Mouse (Mus musculus) gastrocnemius, postnatal 10 days (tissue): ENCODE results near the gene Thy1. TPM values are rescaled to one million over a fixed set of nuclear protein-coding genes. Genes with fewer than 3 reads are reported as not detected.

ENCODE experiments used
- DNase-seq: peaks from one replicate; pipeline ENCODE4 v3.0.0; 2021; ENCODE audit warnings: mixed read lengths
- total RNA-seq, 2 experiments: library from RNA; stranded (reverse); gene quantifications; 2 replicates each; pipeline ENCODE4 v1.2.3; 2021

The Thy1 gene
- total RNA-seq, 2 experiments from 2014 or later = 42.5 to 44.6 TPM

DNA sequence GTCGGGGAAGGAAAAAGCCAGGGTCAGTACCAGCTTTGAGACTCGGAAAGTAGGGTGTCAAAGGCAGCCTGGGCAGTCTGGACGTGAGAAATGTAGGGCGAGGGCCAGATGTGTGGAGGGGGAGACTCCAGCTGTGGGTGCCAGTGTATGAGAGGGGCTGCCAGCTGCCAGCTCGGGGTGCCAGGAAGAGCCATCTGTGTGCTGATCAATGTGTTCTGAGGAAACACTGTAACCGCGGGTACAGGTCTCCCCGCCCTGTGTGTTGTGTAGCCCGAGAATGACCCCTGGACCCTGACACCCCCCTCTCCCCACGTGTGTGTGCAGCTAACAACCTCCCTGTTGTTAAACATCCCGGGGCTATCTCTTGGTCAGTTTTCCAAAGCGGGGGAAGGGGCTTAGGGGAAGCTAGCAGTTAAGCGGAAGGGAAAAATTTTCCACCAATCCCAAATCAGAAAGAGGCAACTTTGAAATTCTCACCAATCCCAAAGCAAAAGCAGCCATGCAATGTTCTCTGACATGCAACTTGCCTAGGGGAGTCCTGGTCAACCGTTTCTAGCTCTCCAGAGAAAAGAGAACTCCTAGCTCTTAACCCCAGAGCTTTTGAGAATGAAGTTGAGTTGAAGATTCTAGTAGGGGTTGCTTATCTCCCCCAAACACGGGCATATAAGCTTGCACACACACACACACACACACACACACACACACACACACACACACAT lies 24.2 kb downstream of the Thy1 start:
- no peak for DNase-seq

DNA sequence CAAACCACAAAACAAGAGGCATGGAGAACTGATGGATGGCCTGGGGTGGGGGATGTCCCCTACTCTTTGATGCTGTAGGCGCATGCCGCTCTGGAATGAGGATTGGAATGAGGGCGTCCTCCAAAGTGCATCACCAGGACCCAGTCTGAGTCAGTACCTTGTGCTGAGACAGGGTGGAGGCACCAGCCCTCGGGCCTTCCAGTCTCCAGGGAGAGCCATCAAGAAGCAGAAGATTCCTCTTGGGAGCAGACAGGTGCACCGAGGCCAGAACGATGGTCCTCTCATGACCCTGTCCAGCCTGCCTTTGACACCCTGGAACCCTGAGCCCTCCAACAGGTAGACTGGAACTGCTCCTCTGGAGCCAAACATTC lies 24.8 kb downstream of the Thy1 start:
- no peak for DNase-seq

- DNase-seq = no peak
Observed at GRCm38 (mm10) chr9:44069252-44069651, 26.1 kb downstream of the Thy1 start.

DNA sequence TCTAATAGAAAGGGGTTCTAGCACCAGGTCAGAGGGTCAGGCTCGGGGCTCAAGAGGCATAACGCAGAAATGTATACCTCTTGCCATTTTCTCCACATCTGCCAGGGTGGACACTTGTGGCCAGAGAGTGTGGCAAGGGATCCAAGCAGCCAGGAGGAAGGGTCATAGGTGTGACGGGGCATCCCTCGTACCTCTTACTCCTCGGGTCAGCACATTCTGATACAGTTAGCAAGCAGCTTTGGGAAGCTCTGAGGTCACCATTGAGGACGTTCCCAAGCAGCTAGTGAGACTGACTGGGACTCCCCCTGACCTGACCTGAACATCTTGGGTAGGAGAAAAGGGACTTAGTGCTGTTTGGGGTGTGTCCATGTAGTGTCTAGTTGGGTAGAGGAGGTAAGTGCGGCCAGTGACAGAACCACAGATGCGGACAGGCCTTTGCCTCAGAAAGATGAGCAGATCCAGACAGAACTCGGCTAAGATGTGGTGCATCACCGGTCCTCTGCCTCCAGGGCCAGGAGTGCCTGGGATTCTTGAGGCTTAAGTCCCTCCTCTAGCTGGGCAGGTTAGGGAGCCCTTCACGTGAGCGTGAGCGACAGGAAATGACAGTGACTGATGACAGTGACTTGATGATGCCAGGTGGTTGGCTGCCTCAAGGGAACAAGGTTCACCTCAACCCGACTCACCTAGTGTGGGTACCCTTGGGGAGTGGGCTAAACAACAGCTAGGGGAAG lies 27.1 kb downstream of the Thy1 start:
- DNase-seq = no peak

DNA sequence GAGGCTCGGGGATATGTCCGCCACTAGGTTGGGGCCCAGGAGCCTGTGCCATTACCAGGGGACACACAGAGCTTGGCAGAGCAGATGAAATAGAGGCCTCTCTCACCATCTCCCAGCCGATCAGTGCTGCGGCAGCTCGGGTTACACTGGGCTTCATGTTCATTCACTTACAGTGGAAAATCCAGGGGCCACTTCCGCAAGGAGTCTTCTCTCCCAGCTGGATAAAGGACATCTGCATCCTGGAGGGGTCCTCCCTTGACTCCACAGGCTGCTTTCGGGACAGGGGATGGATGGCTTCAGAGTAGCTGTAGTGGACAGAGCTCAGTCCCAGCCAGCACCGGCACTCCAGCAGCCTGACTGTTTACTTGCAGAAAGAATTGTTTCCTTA lies 27.7 kb downstream of the Thy1 start:
- DNase-seq = no peak

- no peak for DNase-seq
Observed at GRCm38 (mm10) chr9:44071914-44072598, 28.9 kb downstream of the Thy1 start.

DNA sequence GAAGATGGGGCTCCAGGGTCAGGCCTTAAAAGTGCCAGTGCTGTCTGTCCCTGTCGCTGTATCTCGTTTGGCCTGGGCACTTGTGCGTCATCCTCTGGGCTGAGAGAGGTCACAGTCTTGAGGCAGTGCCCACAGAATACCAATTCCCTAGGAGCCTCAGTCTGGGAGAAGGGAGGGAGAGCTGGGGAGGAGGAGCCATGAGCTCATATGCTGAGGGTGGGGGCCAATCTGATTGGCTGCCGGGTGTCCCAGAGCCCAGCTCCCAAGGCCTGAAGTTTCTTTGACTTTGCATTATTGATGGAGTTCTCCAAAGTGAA lies 29.4 kb downstream of the Thy1 start:
- DNase-seq = no peak

- DNase-seq = no peak
Observed at GRCm38 (mm10) chr9:44073115-44073514, 29.9 kb downstream of the Thy1 start.

DNA sequence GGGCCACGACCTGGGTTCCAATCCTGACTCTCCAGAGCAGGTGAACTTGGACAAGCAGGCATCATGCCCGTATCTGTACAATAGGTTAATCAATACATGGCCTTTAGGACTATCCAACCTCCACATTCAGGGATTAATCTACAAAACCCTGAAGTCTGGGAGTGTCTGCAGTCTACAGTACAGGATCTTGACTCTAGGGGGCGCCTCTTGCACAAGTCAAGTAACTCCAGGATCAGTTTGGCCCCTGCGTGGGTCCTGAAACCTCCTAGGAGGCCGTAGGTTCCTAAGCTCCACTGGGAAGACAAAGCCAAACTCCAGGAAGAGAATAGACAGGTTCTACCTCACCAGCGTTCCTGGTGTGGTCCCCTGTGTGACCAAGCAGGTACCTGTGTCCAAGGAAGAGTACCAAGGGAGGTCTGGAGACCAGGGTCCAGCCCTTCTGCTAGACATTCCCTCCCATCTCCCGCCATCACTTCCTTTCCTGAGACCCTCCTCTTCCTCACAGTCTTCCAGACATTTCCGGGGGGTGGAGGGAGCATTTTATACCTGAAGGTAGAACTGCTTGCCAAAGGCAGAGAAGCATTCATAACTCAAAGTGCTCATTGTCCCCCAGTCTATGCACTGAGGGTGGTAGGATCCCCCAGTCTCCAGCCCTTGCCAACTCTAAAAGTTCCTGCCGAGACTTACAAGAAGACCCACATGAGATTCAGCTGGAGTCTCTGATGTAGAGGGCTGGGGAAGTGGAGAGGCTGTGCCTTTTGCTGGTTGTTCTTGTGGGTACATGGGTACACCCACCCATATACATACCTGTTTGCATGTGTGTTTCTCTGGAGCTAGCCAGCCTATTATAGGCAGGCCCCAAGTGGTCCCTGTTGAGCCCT lies 31.5 kb downstream of the Thy1 start:
- DNase-seq = no peak

DNA sequence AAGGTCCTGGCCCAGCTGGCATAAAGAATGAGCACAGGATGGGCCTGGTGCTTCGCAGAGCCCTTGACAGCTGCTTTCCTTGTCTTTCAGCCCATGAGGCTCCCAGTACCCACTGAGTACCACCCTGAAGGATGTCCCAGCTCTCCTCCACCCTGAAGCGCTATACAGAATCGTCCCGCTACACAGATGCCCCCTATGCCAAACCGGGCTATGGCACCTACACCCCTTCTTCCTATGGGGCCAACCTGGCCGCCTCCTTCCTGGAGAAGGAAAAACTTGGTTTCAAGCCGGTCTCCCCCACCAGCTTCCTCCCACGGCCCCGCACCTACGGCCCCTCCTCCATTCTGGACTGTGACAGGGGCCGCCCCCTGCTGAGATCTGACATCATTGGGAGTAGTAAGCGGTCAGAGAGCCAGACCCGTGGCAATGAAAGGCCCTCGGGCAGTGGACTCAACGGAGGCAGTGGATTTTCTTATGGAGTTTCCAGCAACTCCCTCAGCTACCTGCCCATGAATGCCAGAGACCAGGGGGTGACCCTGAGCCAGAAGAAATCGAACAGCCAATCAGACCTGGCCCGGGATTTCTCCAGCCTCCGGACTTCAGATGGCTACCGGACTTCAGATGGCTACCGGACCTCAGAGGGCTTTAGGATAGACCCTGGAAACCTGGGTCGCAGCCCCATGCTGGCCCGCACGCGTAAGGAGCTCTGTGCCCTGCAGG lies 32.3 kb downstream of the Thy1 start:
- no peak for DNase-seq

DNA sequence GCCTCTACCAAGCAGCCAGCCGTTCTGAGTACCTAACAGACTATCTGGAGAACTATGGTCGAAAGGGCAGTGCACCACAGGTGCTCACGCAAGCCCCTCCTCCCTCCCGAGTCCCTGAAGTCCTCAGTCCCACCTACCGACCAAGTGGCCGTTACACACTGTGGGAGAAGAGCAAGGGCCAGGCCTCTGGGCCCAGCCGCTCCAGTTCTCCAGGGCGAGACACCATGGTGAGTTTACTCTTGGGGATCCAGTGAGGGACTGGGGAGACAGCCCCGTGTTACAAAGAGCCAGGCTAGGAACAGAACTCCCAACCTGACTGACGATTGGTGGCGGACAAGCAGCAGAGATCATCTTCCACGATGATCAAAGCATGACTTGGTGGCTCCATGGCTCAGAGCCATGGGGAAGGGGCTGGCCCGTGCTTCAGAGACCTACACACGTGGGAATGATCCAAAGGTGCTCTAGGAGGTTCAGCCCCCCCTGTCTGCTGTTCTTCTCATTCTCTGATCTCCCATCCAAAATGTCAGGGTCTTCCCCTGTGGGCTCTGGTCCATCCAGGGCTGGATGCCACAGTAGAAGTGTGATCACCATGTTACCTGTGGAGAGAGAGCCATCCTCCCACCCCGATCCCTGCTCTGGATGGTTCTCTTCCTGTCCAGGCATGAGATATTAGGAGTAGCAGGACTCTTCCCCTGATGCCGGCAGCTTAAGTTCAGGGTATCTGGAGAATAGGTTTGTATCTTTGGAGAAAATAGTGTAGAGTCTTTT lies 33.0 kb downstream of the Thy1 start:
- no peak for DNase-seq

GRCm38 (mm10) chr9:44076764-44077120 lies 33.6 kb downstream of the Thy1 start:
- peak; percentile 80 for DNase-seq

- no peak for DNase-seq
Observed at GRCm38 (mm10) chr9:44077266-44077910, 34.2 kb downstream of the Thy1 start.

- no peak for DNase-seq
Observed at GRCm38 (mm10) chr9:44078136-44078797, 35.1 kb downstream of the Thy1 start.

DNA sequence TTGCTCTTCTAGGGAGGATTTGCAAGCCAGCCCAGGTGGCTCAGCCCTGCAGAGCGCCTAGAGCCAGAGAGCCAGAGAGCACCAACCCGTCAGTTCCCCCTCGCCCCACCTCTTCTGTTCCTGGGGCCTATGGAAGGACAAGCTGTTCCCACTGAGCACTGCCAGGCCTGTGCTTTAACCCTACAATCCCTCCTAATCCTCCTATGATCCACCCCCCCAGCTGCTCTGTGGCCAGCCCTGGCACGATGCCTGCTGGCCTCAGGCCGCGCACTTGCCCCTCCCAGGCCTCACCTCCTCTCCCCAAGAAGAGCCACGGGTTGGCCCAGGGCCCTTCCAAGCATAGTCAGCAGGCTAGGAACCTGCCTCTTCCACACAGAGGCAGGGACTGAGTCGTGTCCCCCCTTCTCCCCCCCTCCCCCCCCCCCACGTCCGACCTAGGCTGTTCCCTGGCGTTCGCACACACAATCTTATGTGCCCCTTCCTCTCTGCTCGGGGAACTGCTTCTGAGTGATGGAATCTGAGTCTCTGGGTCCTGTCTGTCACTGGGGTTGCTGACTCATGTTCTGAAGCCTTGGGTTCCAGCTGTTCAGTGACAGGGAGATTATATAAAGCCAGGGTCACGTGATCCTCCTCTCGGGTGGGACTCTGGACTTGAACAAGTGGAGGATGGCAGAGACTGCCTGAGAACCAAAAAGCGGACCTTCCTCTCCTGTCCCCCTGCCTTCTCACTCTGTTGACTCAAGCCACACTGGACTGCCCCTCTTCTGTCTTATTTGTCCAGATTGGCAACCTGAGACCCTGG lies 36.0 kb downstream of the Thy1 start:
- peak; percentile 84 for DNase-seq

DNA sequence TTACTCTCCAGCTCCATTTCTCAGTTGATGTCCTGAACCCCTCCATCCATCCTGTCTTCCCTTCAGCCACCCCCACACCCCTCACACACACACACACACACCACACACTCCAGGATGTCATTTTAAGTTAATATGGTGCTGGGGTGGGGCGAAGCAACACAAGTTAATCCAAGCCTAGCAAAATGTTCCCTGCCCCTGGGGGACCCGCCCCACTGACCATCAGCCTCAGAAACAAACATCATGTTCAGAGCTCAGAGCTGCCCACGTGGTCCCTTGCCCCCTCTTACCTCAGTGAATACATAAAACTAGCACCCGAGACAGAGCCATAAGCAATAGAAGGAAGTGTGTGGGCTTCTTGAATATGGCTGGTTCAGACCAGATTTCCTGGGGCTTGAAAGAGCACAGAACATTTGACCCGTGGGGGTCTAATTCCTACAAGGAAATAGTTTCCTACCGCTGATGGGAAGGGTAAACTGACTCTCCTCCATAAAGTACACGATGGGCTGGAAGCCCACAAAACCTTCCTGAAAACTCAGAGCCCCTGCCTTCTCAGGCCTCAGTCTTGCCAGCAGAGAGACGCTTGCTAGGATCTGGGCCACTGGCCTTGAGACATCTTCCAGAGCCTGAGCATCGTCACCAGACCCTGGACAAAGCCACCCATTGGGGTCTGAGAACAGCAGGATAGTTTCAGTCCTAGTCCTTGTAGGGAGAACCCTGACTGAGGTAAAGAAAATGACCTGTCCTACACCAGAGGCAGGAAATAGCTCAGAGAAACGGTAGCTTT lies 37.0 kb downstream of the Thy1 start:
- DNase-seq = no peak

DNA sequence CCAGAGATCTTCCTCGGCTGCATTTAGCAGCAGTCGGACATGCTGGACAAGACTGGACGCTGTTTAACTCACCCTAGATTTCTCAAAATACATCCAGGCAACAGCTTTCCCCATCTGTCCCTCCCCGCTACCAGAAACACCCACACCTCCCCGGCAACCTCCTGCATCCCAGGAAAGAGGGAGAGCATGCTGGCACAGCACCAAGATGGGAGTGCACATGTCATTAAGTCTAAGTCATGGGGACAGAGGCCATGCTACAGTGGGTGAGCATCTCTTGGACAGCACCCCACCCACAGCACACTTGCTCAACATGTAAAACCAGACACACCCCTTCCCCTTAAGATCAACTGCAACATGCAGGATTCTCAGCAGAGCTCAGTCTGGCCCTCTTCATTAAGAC lies 37.8 kb downstream of the Thy1 start:
- DNase-seq = no peak

DNA sequence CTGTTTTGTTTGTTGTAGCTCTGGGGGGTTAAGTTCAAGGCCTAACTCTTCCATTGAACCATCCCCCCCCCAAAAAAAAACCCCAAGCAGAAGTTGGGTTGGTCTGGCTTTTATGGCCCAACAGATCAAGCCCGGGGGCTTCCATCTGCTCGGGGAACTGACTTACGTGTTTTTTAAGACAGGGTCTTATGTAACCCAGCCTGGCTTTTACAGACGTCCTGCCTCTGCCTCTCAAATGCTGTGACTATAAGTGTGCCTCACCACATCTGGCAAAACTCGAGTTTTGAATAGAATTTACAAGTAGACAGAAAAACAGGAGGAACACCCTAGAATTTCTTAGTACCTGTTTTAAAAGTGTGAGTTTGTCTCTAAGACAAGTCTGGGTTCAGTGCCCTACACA lies 38.4 kb downstream of the Thy1 start:
- DNase-seq = no peak
